Mouse (Mus musculus): ENCODE results near the gene Sox5.

Gene Sox5

GRCm38 (mm10) chr6:144781431-144782030 lies at the start of gene Sox5:
Gene Sox5, minus strand, starts transcription at chr6:144781977.
- peak; percentile 43 for DNase-seq

GRCm38 (mm10) chr6:144825018-144825602 lies 43.3 kb upstream of the Sox5 start:
- no peak for DNase-seq

GRCm38 (mm10) chr6:144824153-144824552 lies 42.4 kb upstream of the Sox5 start:
- no peak for DNase-seq

- DNase-seq, result no peak
Observed at GRCm38 (mm10) chr6:144822594-144822993, 40.8 kb upstream of the Sox5 start.

GRCm38 (mm10) chr6:144821019-144821418 lies 39.2 kb upstream of the Sox5 start:
- DNase-seq, result no peak

GRCm38 (mm10) chr6:144818016-144818415 lies 36.2 kb upstream of the Sox5 start:
- no peak for DNase-seq

GRCm38 (mm10) chr6:144817329-144817932 lies 35.7 kb upstream of the Sox5 start:
- DNase-seq, result no peak

GRCm38 (mm10) chr6:144815542-144815941 lies 33.8 kb upstream of the Sox5 start:
- no peak for DNase-seq

GRCm38 (mm10) chr6:144814931-144815364 lies 33.2 kb upstream of the Sox5 start:
- no peak for DNase-seq

GRCm38 (mm10) chr6:144804321-144804720 lies 22.5 kb upstream of the Sox5 start:
- DNase-seq, result no peak

- no peak for DNase-seq
Observed at GRCm38 (mm10) chr6:144803063-144803462, 21.3 kb upstream of the Sox5 start.

- DNase-seq, result no peak
Observed at GRCm38 (mm10) chr6:144794356-144794755, 12.6 kb upstream of the Sox5 start.

- no peak for DNase-seq
Observed at GRCm38 (mm10) chr6:144792871-144793270, 11.1 kb upstream of the Sox5 start.

GRCm38 (mm10) chr6:144783295-144783694 lies 1.5 kb upstream of the Sox5 start:
- DNase-seq, result no peak

GRCm38 (mm10) chr6:144782866-144783265 lies 1.1 kb upstream of the Sox5 start:
- DNase-seq, result no peak

- no peak for DNase-seq
Observed at GRCm38 (mm10) chr6:144782031-144782857, 467 bp upstream of the Sox5 start.

GRCm38 (mm10) chr6:144780608-144781285 lies 1.0 kb downstream of the Sox5 start:
- DNase-seq, result no peak

- DNase-seq, result no peak
Observed at GRCm38 (mm10) chr6:144779945-144780607, 1.7 kb downstream of the Sox5 start.

- no peak for DNase-seq
Observed at GRCm38 (mm10) chr6:144777356-144778035, 4.3 kb downstream of the Sox5 start.

GRCm38 (mm10) chr6:144773736-144774135 lies 8.0 kb downstream of the Sox5 start:
- no peak for DNase-seq

GRCm38 (mm10) chr6:144772985-144773384 lies 8.8 kb downstream of the Sox5 start:
- no peak for DNase-seq

All from thymus, postnatal 25 days (tissue).